ENCODE assay signal across 8 mouse cellular contexts in genomic region chr4:122886579-122887254, GRCm38 (mm10). TPM values are rescaled to one million over a fixed set of nuclear protein-coding genes. Genes with fewer than 3 reads are reported as not detected.
DNase-seq lines count a peak whose midpoint lies in the region; ATAC-seq and TF ChIP-seq lines count a peak whose summit lies in the region.

No protein-coding gene starts in this region.

- H3K27me3 ChIP-seq in kidney, embryonic 16.5 days (ENCODE audit: insufficient read depth, low read length): no peaks in the 10 kb centered on the region

- TF ChIP-seq POLR2A in bone marrow macrophage, adult 2 months (IDR thresholded peaks at IDR 0.05; ENCODE audit: borderline replicate concordance, low read depth, low read length): no peak

- TF ChIP-seq CTCF in bone marrow macrophage, adult 2 months (IDR thresholded peaks at IDR 0.05; ENCODE audit: low read depth, low read length): no peak

- peaks cover 26% of the 10 kb centered on the region for H3K4me1 ChIP-seq in kidney, embryonic 16.5 days (ENCODE audit: insufficient read depth, low read length)
- H3K4me1 ChIP-seq in bone marrow macrophage, adult 2 months (ENCODE audit: control insufficient read depth, insufficient read depth, low read length): peaks cover 30% of the 10 kb centered on the region

- H3K9me3 ChIP-seq in kidney, embryonic 16.5 days (ENCODE audit: low read length): no peaks in the 10 kb centered on the region

- H3K4me2 ChIP-seq in kidney, embryonic 16.5 days (replicated peaks; ENCODE audit: low read depth, low read length): peak overlapping the region; percentile 84

- peak overlapping the region; percentile 100 for H3K27ac ChIP-seq in kidney, embryonic 16.5 days (ENCODE audit: low read length)
- peak overlapping the region; percentile 99 for H3K27ac ChIP-seq in bone marrow macrophage, adult 2 months (ENCODE audit: insufficient read depth, low read depth, low read length)

- no peak; the same call in 1 of the 2 replicates for ATAC-seq in kidney, embryonic 16.5 days (ENCODE audit: low FRiP score, low TSS enrichment)
- peak; percentile 22 for ATAC-seq in granulocyte monocyte progenitor cell, adult 5-6 weeks (replicated peaks; ENCODE audit: poor library complexity, severe bottlenecking)

- WGBS in kidney, embryonic 16.5 days: 7% methylated on average over 19 of the region's 19 CpGs

- no peak for DNase-seq in kidney, postnatal 25 days
- peak; percentile 48 for DNase-seq in lung, postnatal 36 days
- no peak for DNase-seq in retina, embryonic 14.5 days (ENCODE audit: low spot score)
- DNase-seq in layer of hippocampus, postnatal 14 days (ENCODE audit: low spot score in 2 of 2): no peak
- no peak for DNase-seq in layer of hippocampus, postnatal 36 days

- no peaks in the 10 kb centered on the region for H3K36me3 ChIP-seq in kidney, embryonic 16.5 days (ENCODE audit: insufficient read depth, low read length)

- peak overlapping the region; percentile 96 for H3K4me3 ChIP-seq in kidney, embryonic 16.5 days (ENCODE audit: low read length)
- peak overlapping the region; percentile 64 for H3K4me3 ChIP-seq in bone marrow macrophage, adult 2 months (ENCODE audit: insufficient read depth, low read length)

- peak overlapping the region; percentile 79 for H3K9ac ChIP-seq in kidney, embryonic 16.5 days (replicated peaks; ENCODE audit: low read length)

RNA-seq across cellular contexts. Expression of gene Cap1, which starts 0.9 kb away (rescaled TPM):
- polyA plus RNA-seq in kidney, embryonic 16.5 days (2015; fragmentation: Nextera tagmentation; extraction: Ambion mirVana): 79.7 and 90.2 TPM in 2 replicates
- 495 and 593 TPM in 2 replicates for polyA plus RNA-seq in bone marrow macrophage, adult 2 months (2012; ENCODE audit: insufficient read depth, insufficient read length, missing spikeins)
- 122 and 132 TPM in 2 replicates for total RNA-seq in granulocyte monocyte progenitor cell, adult 5-6 weeks (2014; fragmentation: Nextera tagmentation)
- total RNA-seq in granulocyte monocyte progenitor cell, adult 5-6 weeks (2017): 132 and 157 TPM in 2 replicates
- 100 to 1,000 TPM; 231 to 249 TPM for total RNA-seq in layer of hippocampus, postnatal 14 days (2021)
- total RNA-seq in layer of hippocampus, postnatal 36 days (2021): 100 to 1,000 TPM; 305 to 314 TPM

RNA-seq across cellular contexts. Expression of gene Ppt1, which starts 50.7 kb away (rescaled TPM):
- polyA plus RNA-seq in kidney, embryonic 16.5 days (2015; fragmentation: Nextera tagmentation; extraction: Ambion mirVana): 92.0 and 97.9 TPM in 2 replicates
- 152 and 158 TPM in 2 replicates for polyA plus RNA-seq in bone marrow macrophage, adult 2 months (2012; ENCODE audit: insufficient read depth, insufficient read length, missing spikeins)
- 59.3 and 67.4 TPM in 2 replicates for total RNA-seq in granulocyte monocyte progenitor cell, adult 5-6 weeks (2014; fragmentation: Nextera tagmentation)
- total RNA-seq in granulocyte monocyte progenitor cell, adult 5-6 weeks (2017): 79.1 and 80.1 TPM in 2 replicates
- total RNA-seq in layer of hippocampus, postnatal 14 days (2021): 10 to 100 TPM; 81.0 to 86.8 TPM
- total RNA-seq in layer of hippocampus, postnatal 36 days (2021): 10 to 100 TPM; 81.6 to 82.9 TPM
